ENCODE assay signal across 8 mouse cellular contexts in the genomic region with DNA sequence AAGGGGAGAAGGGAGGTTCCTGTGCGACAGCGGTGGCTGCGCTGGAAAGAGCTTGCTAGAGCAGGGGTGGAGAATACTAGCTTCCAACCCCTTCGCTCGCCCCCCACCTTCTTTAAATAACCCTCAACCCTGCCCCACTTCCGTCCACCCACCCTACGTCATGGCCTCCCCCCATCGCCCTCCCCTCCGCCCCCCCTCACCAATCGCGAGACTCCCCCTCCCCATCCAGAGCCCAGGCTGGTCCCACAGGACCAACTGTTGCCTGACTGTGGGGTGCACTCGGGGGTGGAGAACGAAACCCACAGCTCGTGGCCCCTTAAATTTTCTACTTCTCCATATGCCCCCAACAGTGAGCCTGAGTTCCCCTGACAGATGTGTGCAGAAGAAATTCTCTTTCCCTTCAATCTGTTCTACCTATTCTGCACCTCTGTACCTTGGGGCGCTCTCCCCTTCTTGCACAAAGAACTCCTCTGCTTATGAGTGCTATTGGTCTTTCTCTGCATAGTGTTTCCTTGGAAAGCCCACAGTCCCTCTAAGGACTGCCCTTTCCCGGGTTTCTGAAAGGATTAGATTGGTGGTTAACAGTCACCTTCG. TPM values are rescaled to one million over a fixed set of nuclear protein-coding genes. Genes with fewer than 3 reads are reported as not detected.
A peak's percentile ranks its signal among the peaks of the same experiment; 100 is the strongest.
DNase-seq lines count a peak whose midpoint lies in the region; ATAC-seq and TF ChIP-seq lines count a peak whose summit lies in the region.

Smarca1 (minus strand) TSS at position 544 of the 594 bp plus-strand sequence.

- in situ Hi-C loops in CH12.LX (cut with MboI; ENCODE audit: low pct_ligation_motif_present, low pct_unique_long_range_greater_than_20kb, low sequenced_read_pairs), result no loop called here

- peak; percentile 66 for ATAC-seq in intestine, embryonic 14.5 days (replicated peaks; ENCODE audit: low FRiP score, low TSS enrichment, low read depth)

- TF ChIP-seq RAD21 in CH12.LX (IDR thresholded peaks at IDR 0.05; ENCODE audit: low read depth, low read length), result no peak

- H3K4me2 ChIP-seq in CH12.LX (ENCODE audit: insufficient read depth, low read depth, poor library complexity, severe bottlenecking), result peak within 1 kb of the TSS; percentile 99
- peak within 1 kb of the TSS; percentile 53 for H3K4me2 ChIP-seq in intestine, embryonic 14.5 days (ENCODE audit: low read length)

- no peaks in the 10 kb centered on the region for H3K4me1 ChIP-seq in heart, adult 2 months (ENCODE audit: control insufficient read depth, insufficient read depth, low read length)
- H3K4me1 ChIP-seq in CH12.LX (ENCODE audit: control insufficient read depth in 1 of 2, insufficient read depth in 2 of 2), result no peaks in the 10 kb centered on the region; a peak in 1 of 4 replicates
- H3K4me1 ChIP-seq in embryonic facial prominence, embryonic 10.5 days, result peaks cover 3% of the 10 kb centered on the region
- no peaks in the 10 kb centered on the region for H3K4me1 ChIP-seq in intestine, embryonic 14.5 days (replicated peaks; ENCODE audit: control insufficient read depth, insufficient read depth, low read length)

- peak within 1 kb of the TSS; percentile 49 for H3K4me3 ChIP-seq in heart, adult 2 months
- peak within 1 kb of the TSS in 2 of 3 experiments; percentile 56 to 61 for H3K4me3 ChIP-seq in CH12.LX (replicated peaks in 1 of 3; ENCODE audit: low read depth in 2 of 3, low read length in 2 of 3, poor library complexity in 1 of 3)
- peak within 1 kb of the TSS; percentile 68 for H3K4me3 ChIP-seq in embryonic facial prominence, embryonic 10.5 days
- peak within 1 kb of the TSS; percentile 56 for H3K4me3 ChIP-seq in intestine, embryonic 14.5 days (ENCODE audit: low read depth, low read length)

- H3K27me3 ChIP-seq in heart, adult 2 months (ENCODE audit: control insufficient read depth, insufficient read depth, low read length), result no peaks in the 10 kb centered on the region
- H3K27me3 ChIP-seq in CH12.LX (replicated peaks), result no peaks in the 10 kb centered on the region
- H3K27me3 ChIP-seq in embryonic facial prominence, embryonic 10.5 days (replicated peaks; ENCODE audit: low read depth, poor library complexity, severe bottlenecking), result 0 out of 2 replicates have a peak, but pooled peaks cover 5% of the 10 kb centered on the region
- no peaks in the 10 kb centered on the region for H3K27me3 ChIP-seq in intestine, embryonic 14.5 days (replicated peaks; ENCODE audit: control insufficient read depth, insufficient read depth, low read length)

- intact Hi-C loops in heart, adult 2 months (cut with DNase I), result no loop called here
- intact Hi-C loops in heart, postnatal 10 days (cut with DNase I), result no loop called here

- H3K36me3 ChIP-seq in heart, adult 2 months (ENCODE audit: control insufficient read depth, insufficient read depth, low read length), result no peaks in the 10 kb centered on the region
- H3K36me3 ChIP-seq in CH12.LX (replicated peaks in 1 of 2; ENCODE audit: control insufficient read depth in 1 of 2, insufficient read depth in 1 of 2, low read length in 1 of 2), result no peaks in the 10 kb centered on the region
- H3K36me3 ChIP-seq in embryonic facial prominence, embryonic 10.5 days (replicated peaks), result no peaks in the 10 kb centered on the region
- no peaks in the 10 kb centered on the region for H3K36me3 ChIP-seq in intestine, embryonic 14.5 days (ENCODE audit: control insufficient read depth, insufficient read depth, low read length)

- no peak for TF ChIP-seq CTCF in heart, adult 2 months (IDR thresholded peaks at IDR 0.05)
- TF ChIP-seq CTCF in CH12.LX (conservative IDR thresholded peaks at IDR 0.05 in 1 of 2, IDR thresholded peaks at IDR 0.05 in 1 of 2; ENCODE audit: low read depth in 2 of 2, low read length in 2 of 2), result no peak

- dilution Hi-C loops in CH12.LX (cut with MboI; ENCODE audit: extremely low pct_ligation_motif_present, extremely low pct_unique_long_range_greater_than_20kb, low sequenced_read_pairs), result no loop called here

- 19% methylated on average over 14 of the region's 17 CpGs for WGBS in heart, adult 2 months
- 16% methylated on average over 17 of the region's 17 CpGs for WGBS in embryonic facial prominence, embryonic 10.5 days
- WGBS in intestine, embryonic 14.5 days, result 15% methylated on average over 15 of the region's 17 CpGs

- H3K9me3 ChIP-seq in CH12.LX (replicated peaks; ENCODE audit: low read length), result no peaks in the 10 kb centered on the region
- H3K9me3 ChIP-seq in embryonic facial prominence, embryonic 10.5 days, result no peaks in the 10 kb centered on the region
- no peaks in the 10 kb centered on the region for H3K9me3 ChIP-seq in intestine, embryonic 14.5 days (ENCODE audit: control insufficient read depth, low read length)

- no peaks in the 10 kb centered on the region for H3K79me2 ChIP-seq in heart, adult 2 months (replicated peaks; ENCODE audit: control insufficient read depth, insufficient read depth, low read length)
- no peaks in the 10 kb centered on the region for H3K79me2 ChIP-seq in CH12.LX (replicated peaks; ENCODE audit: control insufficient read depth, extremely low read depth, insufficient read depth, poor library complexity, severe bottlenecking)

- TF ChIP-seq EP300 in heart, adult 2 months (IDR thresholded peaks at IDR 0.05; ENCODE audit: insufficient read depth, low read depth, low read length), result no peak
- no peak for TF ChIP-seq EP300 in CH12.LX (IDR thresholded peaks at IDR 0.05; ENCODE audit: low read length)

- no peak within 1 kb of the TSS for H3K27ac ChIP-seq in heart, adult 2 months
- no peak within 1 kb of the TSS for H3K27ac ChIP-seq in CH12.LX (ENCODE audit: insufficient read depth, low read depth)
- peak within 1 kb of the TSS; percentile 81 for H3K27ac ChIP-seq in embryonic facial prominence, embryonic 10.5 days (replicated peaks)
- H3K27ac ChIP-seq in intestine, embryonic 14.5 days (ENCODE audit: low read depth), result peak within 1 kb of the TSS; percentile 69; the same call in 1 of the 2 replicates

- H3K9ac ChIP-seq in heart, adult 2 months (ENCODE audit: low read depth, low read length), result peak within 1 kb of the TSS; percentile 60
- no peak within 1 kb of the TSS for H3K9ac ChIP-seq in CH12.LX (ENCODE audit: insufficient read depth, low read depth)
- peak within 1 kb of the TSS; percentile 63 for H3K9ac ChIP-seq in intestine, embryonic 14.5 days (ENCODE audit: low read length)

- peak in 1 of 2 experiments; percentile 2 for DNase-seq in heart, adult 2 months
- no peak for DNase-seq in heart, postnatal 10 days
- DNase-seq in CH12.LX (ENCODE audit: extremely low read depth), result no peak
- DNase-seq in embryonic facial prominence, embryonic 10.5 days (ENCODE audit: low spot score), result peak; percentile 32
- peak; percentile 55 for DNase-seq in intestine, embryonic 14.5 days (ENCODE audit: low spot score)
- peak; percentile 9 for DNase-seq in mesoderm, embryonic 11.5 days (ENCODE audit: low read depth, low spot score)
- no peak for DNase-seq in ovary, postnatal 10 days (ENCODE audit: low spot score)
- no peak for DNase-seq in urinary bladder, postnatal 14 days (ENCODE audit: low spot score)

- no peak for TF ChIP-seq POLR2A in heart, adult 2 months (IDR thresholded peaks at IDR 0.05; ENCODE audit: insufficient read depth, low read depth, low read length)
- TF ChIP-seq POLR2A in CH12.LX (IDR thresholded peaks at IDR 0.05; ENCODE audit: low read depth, low read length), result no peak

TF ChIP-seq in CH12.LX, 34 proteins besides CTCF, POLR2A, EP300 and RAD21:
- TF ChIP-seq USF2 (conservative IDR thresholded peaks at IDR 0.05; ENCODE audit: low read depth, low read length), result no peak
- TF ChIP-seq NRF1 (IDR thresholded peaks at IDR 0.05; ENCODE audit: low read depth, low read length), result no peak
- TF ChIP-seq TCF12 (IDR thresholded peaks at IDR 0.05; ENCODE audit: low read depth, low read length), result no peak
- no peak for TF ChIP-seq MAX (IDR thresholded peaks at IDR 0.05; ENCODE audit: low read length)
- TF ChIP-seq ZKSCAN1 (IDR thresholded peaks at IDR 0.05; ENCODE audit: borderline replicate concordance, low read depth, low read length), result no peak
- TF ChIP-seq MAFK (IDR thresholded peaks at IDR 0.05; ENCODE audit: insufficient replicate concordance, low read length), result no peak

RNA-seq across cellular contexts. Expression of gene Smarca1, which starts in this region (rescaled TPM):
- 1 to 10 TPM; 1.5 TPM for total RNA-seq in heart, adult 2 months (2021)
- polyA plus RNA-seq in heart, adult 2 months (2012; rRNA removed), result 0.12 and 0.38 TPM in 2 replicates
- 1 to 10 TPM; 3.7 to 4.5 TPM for total RNA-seq in heart, postnatal 10 days (2021)
- total RNA-seq in CH12.LX (2012; rRNA removed) (0.13 and 0.42 TPM in 2 replicates), CH12.LX (2014; rRNA removed) (0.28 and 0.36 TPM in 2 replicates)
- 0.44 and 0.46 TPM in 2 replicates for polyA plus RNA-seq in CH12.LX (2012; ENCODE audit: insufficient read length, low read depth)
- 14.7 and 17.9 TPM in 2 replicates for polyA plus RNA-seq in embryonic facial prominence, embryonic 10.5 days (2016; fragmentation: Nextera tagmentation; extraction: Ambion mirVana)
- polyA plus RNA-seq in intestine, embryonic 14.5 days (2014; fragmentation: Nextera tagmentation; extraction: Ambion mirVana), result 28.5 and 37.3 TPM in 2 replicates

Comparison
In these comparisons a context has a peak if more than half of its experiments do, and no peak if none do; other contexts are left out.
1. RNA of gene Smarca1 (polyA plus RNA-seq): 28.5 to 37.3 TPM in intestine, embryonic 14.5 days and 14.7 to 17.9 TPM in embryonic facial prominence, embryonic 10.5 days; 0.44 to 0.46 TPM in CH12.LX and 0.12 to 0.38 TPM in heart, adult 2 months; every median in the first group is over 10 times any median in the second.
2. DNase-seq: peak in embryonic facial prominence, embryonic 10.5 days (single experiment), intestine, embryonic 14.5 days (single experiment) and mesoderm, embryonic 11.5 days (single experiment); none in heart, postnatal 10 days (0 of 2), CH12.LX (single experiment), ovary, postnatal 10 days (single experiment) and urinary bladder, postnatal 14 days (single experiment).
3. H3K27ac ChIP-seq: peak in embryonic facial prominence, embryonic 10.5 days (single experiment) and intestine, embryonic 14.5 days (single experiment); none in heart, adult 2 months (single experiment) and CH12.LX (single experiment).
4. Peak in every context shown above with its lines, with median percentiles within 50 percentile points of each other: H3K4me3 ChIP-seq.